Mouse (Mus musculus): Measurements from ENCODE around the gene Alx3.

GRCm38 (mm10) chr3:107619911-107620310, 25.1 kb downstream of the Alx3 start:
- TF ChIP-seq POLR2A (IDR thresholded peaks at IDR 0.05; ENCODE audit: control insufficient read depth, low read depth, low read length) (no peak), CTCF (IDR thresholded peaks at IDR 0.05; ENCODE audit: control insufficient read depth, insufficient read depth, insufficient replicate concordance, low read depth, low read length) (no peak)
